ENCODE assay signal across 7 mouse cellular contexts in genomic region chr11:30198091-30198675, GRCm38 (mm10).
DNase-seq lines count a peak whose midpoint lies in the region; ATAC-seq and TF ChIP-seq lines count a peak whose summit lies in the region.

No protein-coding gene starts in this region.

- intact Hi-C loops in gastrocnemius, adult 2 months (cut with DNase I): loop anchor here (5.0 kb wide), 1 partner anchor 36 kb away; no protein-coding TSS in a partner anchor

- WGBS in hindbrain, postnatal 0 days: 1% methylated on average over 34 of the region's 34 CpGs
- under 1% methylated on average over 34 of the region's 34 CpGs for WGBS in liver, embryonic 12.5 days (ENCODE audit: insufficient replicate concordance)
- under 1% methylated on average over 34 of the region's 34 CpGs for WGBS in stomach, embryonic 14.5 days

- H3K9ac ChIP-seq in hindbrain, postnatal 0 days (replicated peaks; ENCODE audit: low read length): peak overlapping the region; percentile 50
- peak overlapping the region; percentile 70 for H3K9ac ChIP-seq in liver, embryonic 12.5 days
- peak overlapping the region; percentile 51 for H3K9ac ChIP-seq in stomach, embryonic 14.5 days (replicated peaks; ENCODE audit: low read depth, low read length)

- peak overlapping the region; percentile 62 for H3K4me2 ChIP-seq in hindbrain, postnatal 0 days (ENCODE audit: low read depth, low read length)
- H3K4me2 ChIP-seq in liver, embryonic 12.5 days: peak overlapping the region; percentile 91
- peak overlapping the region; percentile 74 for H3K4me2 ChIP-seq in stomach, embryonic 14.5 days (replicated peaks; ENCODE audit: low read depth, low read length)

- peak; percentile 94 for DNase-seq in WW6 (ENCODE audit: low read depth, low spot score)
- peak; percentile 38 for DNase-seq in cerebellum, adult 8-10 months
- DNase-seq in gastrocnemius, adult 2 months: peak; percentile 55
- DNase-seq in hindbrain, postnatal 0 days (ENCODE audit: low spot score): peak; percentile 63

- peak overlapping the region; percentile 69 for H3K27ac ChIP-seq in gastrocnemius, adult 2 months
- H3K27ac ChIP-seq in hindbrain, postnatal 0 days: peak overlapping the region; percentile 12; the same call in 1 of the 2 replicates
- peak overlapping the region; percentile 75 for H3K27ac ChIP-seq in liver, embryonic 12.5 days
- H3K27ac ChIP-seq in stomach, embryonic 14.5 days (ENCODE audit: low read length): peak overlapping the region; percentile 90

- H3K36me3 ChIP-seq in hindbrain, postnatal 0 days (ENCODE audit: insufficient read depth, low read length): no peaks in the 10 kb centered on the region
- no peaks in the 10 kb centered on the region for H3K36me3 ChIP-seq in liver, embryonic 12.5 days
- no peaks in the 10 kb centered on the region for H3K36me3 ChIP-seq in stomach, embryonic 14.5 days (ENCODE audit: control insufficient read depth, insufficient read depth, low read length)

- peak overlapping the region; percentile 77 for H3K4me3 ChIP-seq in gastrocnemius, adult 2 months
- H3K4me3 ChIP-seq in hindbrain, postnatal 0 days (ENCODE audit: low read length): peak overlapping the region; percentile 42
- peak overlapping the region; percentile 64 for H3K4me3 ChIP-seq in liver, embryonic 12.5 days
- H3K4me3 ChIP-seq in stomach, embryonic 14.5 days (ENCODE audit: low read depth, low read length): peak overlapping the region; percentile 46

- 0 out of 2 replicates have a peak, but pooled peaks cover 3% of the 10 kb centered on the region for H3K4me1 ChIP-seq in hindbrain, postnatal 0 days (ENCODE audit: insufficient read depth, low read length)
- H3K4me1 ChIP-seq in liver, embryonic 12.5 days: peaks cover 40% of the 10 kb centered on the region
- peaks cover 10% of the 10 kb centered on the region; the same call in 1 of the 2 replicates for H3K4me1 ChIP-seq in stomach, embryonic 14.5 days (ENCODE audit: control insufficient read depth, insufficient read depth, low read length)

- H3K27me3 ChIP-seq in hindbrain, postnatal 0 days (ENCODE audit: insufficient read depth, low read length): no peaks in the 10 kb centered on the region
- peaks cover 31% of the 10 kb centered on the region for H3K27me3 ChIP-seq in liver, embryonic 12.5 days (replicated peaks)
- no peaks in the 10 kb centered on the region for H3K27me3 ChIP-seq in stomach, embryonic 14.5 days (ENCODE audit: control insufficient read depth, insufficient read depth, low read length)

- no peaks in the 10 kb centered on the region for H3K9me3 ChIP-seq in hindbrain, postnatal 0 days (ENCODE audit: low read length)
- H3K9me3 ChIP-seq in liver, embryonic 12.5 days (replicated peaks): no peaks in the 10 kb centered on the region
- no peaks in the 10 kb centered on the region for H3K9me3 ChIP-seq in stomach, embryonic 14.5 days (ENCODE audit: control insufficient read depth, low read depth, low read length)

- ATAC-seq in hindbrain, postnatal 0 days: peak; percentile 92
- peak; percentile 87 for ATAC-seq in liver, embryonic 12.5 days
- peak; percentile 66 for ATAC-seq in monocyte, adult 5-6 weeks (replicated peaks; ENCODE audit: insufficient number of reproducible peaks, low FRiP score, low TSS enrichment, poor library complexity, severe bottlenecking)
- peak; percentile 95 for ATAC-seq in stomach, embryonic 14.5 days (ENCODE audit: insufficient number of reproducible peaks, insufficient read depth, low FRiP score, low read depth)

- peak; percentile 5; the same call in 1 of the 2 replicates for TF ChIP-seq CTCF in gastrocnemius, adult 2 months (IDR thresholded peaks at IDR 0.05)
- peak; percentile 17; the same call in 1 of the 2 replicates for TF ChIP-seq CTCF in hindbrain, postnatal 0 days (IDR thresholded peaks at IDR 0.05; ENCODE audit: low read depth)

Comparison
In these comparisons a context has a peak if more than half of its experiments do, and no peak if none do; other contexts are left out.
1. Peak in every context shown above with its lines: DNase-seq, ATAC-seq, H3K4me3 ChIP-seq and H3K27ac ChIP-seq.
2. DNase-seq: peak in every context shown above with its lines; median percentile 94 in WW6; 63 in hindbrain, postnatal 0 days; 55 in gastrocnemius, adult 2 months; 38 in cerebellum, adult 8-10 months.
3. H3K27ac ChIP-seq: peak in every context shown above with its lines; median percentile 90 in stomach, embryonic 14.5 days; 75 in liver, embryonic 12.5 days; 69 in gastrocnemius, adult 2 months; 12 in hindbrain, postnatal 0 days.